Mouse (Mus musculus) midbrain, embryonic 14.5 days (tissue): Measurements from ENCODE around the gene Tardbp. TPM values are rescaled to one million over a fixed set of nuclear protein-coding genes. Genes with fewer than 3 reads are reported as not detected.

Source experiments
- ATAC-seq: fragments of 200-750 bp; cut with Nextera tagmentation; 2 replicates; pipeline ENCODE4 v1.8.0; 2017; ENCODE audit warnings: moderate number of reproducible peaks, moderate library complexity; ENCODE audit not compliant: low FRiP score, low TSS enrichment
- DNase-seq: peaks from one replicate; pipeline ENCODE4 v3.0.0-alpha.2; 2015
- H3K27ac ChIP-seq: fragments of 300-500 bp; sonication (generic); replicated peaks from 2 replicates; pipeline ENCODE4 v1.5.1; 2014; ENCODE audit warnings: mild to moderate bottlenecking, low read depth, low read length, moderate library complexity
- H3K27me3 ChIP-seq: fragments of 300-500 bp; sonication (generic); 2 replicates; pipeline ENCODE4 v1.6.1; 2014; ENCODE audit warnings: low read length, control low read depth, mixed read lengths; ENCODE audit not compliant: control insufficient read depth, insufficient read depth
- H3K36me3 ChIP-seq: fragments of 300-500 bp; sonication (generic); 2 replicates; pipeline ENCODE4 v1.6.1; 2014; ENCODE audit warnings: low read length, control low read depth; ENCODE audit not compliant: control insufficient read depth, insufficient read depth
- H3K4me1 ChIP-seq: fragments of 300-500 bp; sonication (generic); 2 replicates; pipeline ENCODE4 v1.6.1; 2014; ENCODE audit warnings: mild to moderate bottlenecking, antibody characterized with exemption, low read length, control low read depth; ENCODE audit not compliant: control insufficient read depth, insufficient read depth
- H3K4me2 ChIP-seq: fragments of 300-500 bp; sonication (generic); 2 replicates; pipeline ENCODE4 v1.6.1; 2014; ENCODE audit warnings: mild to moderate bottlenecking, low read length, moderate library complexity
- H3K4me3 ChIP-seq: fragments of 300-500 bp; sonication (generic); replicated peaks from 2 replicates; pipeline ENCODE4 v1.5.1; 2014; ENCODE audit warnings: low read depth, low read length
- H3K9ac ChIP-seq: fragments of 300-500 bp; sonication (generic); replicated peaks from 2 replicates; pipeline ENCODE4 v1.6.1; 2014; ENCODE audit warnings: mild to moderate bottlenecking, low read length, moderate library complexity
- H3K9me3 ChIP-seq: fragments of 300-500 bp; sonication (generic); 2 replicates; pipeline ENCODE4 v1.6.1; 2016; ENCODE audit warnings: low read length, control low read depth, mixed read lengths; ENCODE audit not compliant: control insufficient read depth
- whole genome bisulfite sequencing: fragments of 180-500 bp; shearing (Covaris S2); extraction: QIAGEN DNeasy Blood & Tissue Kit; methylation state at CpG from one replicate; pipeline ENCODE4 v1.1.7; 2014; 5-methylcytosine and 5-hydroxymethylcytosine counted together
- polyA plus RNA-seq: library from polyadenylated mRNA; unstranded; fragments of >200 nt; fragmentation: Nextera tagmentation; extraction: Ambion mirVana; gene quantifications from 2 replicates; pipeline ENCODE4 v1.2.1, GENCODE M21; 2014

Tardbp gene
- polyA plus RNA-seq, 1 experiment from 2014 or later: 106 TPM

DNA sequence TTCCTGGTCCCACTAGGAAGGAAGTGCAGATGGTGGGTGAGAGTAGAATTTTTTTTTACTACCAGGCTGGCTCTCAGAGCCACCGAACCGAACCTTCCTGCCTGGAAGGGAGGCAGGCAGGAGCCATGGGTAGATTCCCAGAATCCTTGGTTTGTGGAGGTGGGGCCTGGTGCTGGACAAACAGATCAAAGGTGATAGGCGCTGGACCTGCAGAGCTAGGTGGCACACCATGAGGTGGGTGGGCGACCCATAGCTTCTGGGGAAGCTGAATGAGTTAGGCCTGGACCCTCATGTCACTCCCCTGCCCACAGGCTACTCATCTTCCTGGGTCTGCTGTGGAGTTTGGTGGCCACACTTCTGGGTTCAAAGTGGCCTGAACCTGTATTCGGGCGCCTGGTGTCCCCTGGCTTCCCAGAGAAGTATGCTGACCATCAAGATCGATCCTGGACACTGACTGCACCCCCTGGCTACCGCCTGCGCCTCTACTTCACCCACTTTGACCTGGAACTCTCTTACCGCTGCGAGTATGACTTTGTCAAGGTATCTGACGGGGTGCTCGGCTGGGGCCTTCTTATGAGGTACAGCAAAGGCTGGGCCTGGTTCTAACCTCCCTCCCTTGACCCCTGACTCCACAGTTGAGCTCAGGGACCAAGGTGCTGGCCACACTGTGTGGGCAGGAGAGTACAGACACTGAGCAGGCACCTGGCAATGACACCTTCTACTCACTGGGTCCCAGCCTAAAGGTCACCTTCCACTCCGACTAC is 24.3 kb downstream of the Tardbp start, which contains the start of gene Masp2:
TSS of gene Masp2 (plus strand) at position 198 of the 764 bp plus-strand sequence.
- Histone ChIP-seq H3K9me3 (no peaks in the 10 kb centered on the region), H3K36me3 (peaks cover 8% of the 10 kb centered on the region; the same call in 1 of the 2 replicates), H3K4me1 (no peaks in the 10 kb centered on the region), H3K4me2 (no peak within 1 kb of the TSS), H3K27ac (no peak within 1 kb of the TSS), H3K9ac (no peak within 1 kb of the TSS), H3K4me3 (no peak within 1 kb of the TSS), H3K27me3 (no peaks in the 10 kb centered on the region)
- ATAC-seq (no peak), DNase-seq (no peak)
- 91% methylated on average over 14 of the region's 14 CpGs for WGBS

DNA sequence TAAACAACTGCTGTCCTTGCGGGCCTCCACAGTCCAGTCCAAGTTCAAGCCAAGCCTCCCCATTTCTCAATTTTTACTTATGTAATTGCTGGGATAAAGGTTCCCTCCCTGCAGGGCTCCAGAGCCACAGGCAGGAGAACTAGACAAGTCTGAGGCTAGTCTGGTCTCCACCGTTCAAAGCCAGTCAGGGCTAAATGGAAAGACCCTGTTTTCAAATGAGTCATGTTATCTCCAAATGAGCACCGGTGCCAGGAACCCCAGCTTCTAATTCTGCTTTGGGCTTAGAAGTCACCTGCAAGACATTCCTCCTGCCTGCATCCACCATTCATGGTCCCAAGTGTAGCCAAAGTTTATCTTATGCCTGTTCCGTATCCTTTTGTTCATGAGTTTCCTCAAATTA is 24.9 kb downstream of the Tardbp start:
- no peaks in the 10 kb centered on the region for H3K9me3 ChIP-seq
- H3K4me2 ChIP-seq: no peak overlapping the region
- no peak overlapping the region for H3K9ac ChIP-seq
- no peak for ATAC-seq
- peaks cover 10% of the 10 kb centered on the region; the same call in 1 of the 2 replicates for H3K36me3 ChIP-seq
- no peak for DNase-seq
- 88% methylated on average over 4 of the region's 4 CpGs for WGBS
- no peak overlapping the region for H3K27ac ChIP-seq
- no peak overlapping the region for H3K4me3 ChIP-seq
- H3K27me3 ChIP-seq: no peaks in the 10 kb centered on the region
- no peaks in the 10 kb centered on the region for H3K4me1 ChIP-seq

DNA sequence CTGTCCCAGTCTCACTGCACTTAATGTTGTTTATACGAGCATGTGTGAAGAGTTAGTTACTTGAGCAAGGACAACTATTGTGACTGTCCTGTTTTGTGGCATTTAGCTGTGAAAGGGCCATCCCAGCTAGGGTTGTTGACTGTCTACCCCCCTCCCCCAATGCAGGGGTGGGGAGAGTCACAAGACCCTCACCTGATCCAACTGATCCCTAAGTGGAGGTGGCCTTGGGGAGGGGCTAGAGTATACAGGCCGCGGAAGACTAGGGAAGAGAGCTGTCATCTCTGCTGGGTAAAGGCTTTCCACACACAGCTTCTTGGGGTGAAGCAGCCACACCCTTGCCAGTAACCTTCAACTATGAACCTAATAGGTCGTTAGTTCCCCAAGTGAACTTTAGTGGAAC is 26.5 kb downstream of the Tardbp start:
- no peak for ATAC-seq
- WGBS: 88% methylated on average over 4 of the region's 4 CpGs
- H3K4me1 ChIP-seq: no peaks in the 10 kb centered on the region
- H3K9ac ChIP-seq: no peak overlapping the region
- DNase-seq: no peak
- no peak overlapping the region for H3K27ac ChIP-seq
- no peaks in the 10 kb centered on the region for H3K27me3 ChIP-seq
- no peak overlapping the region for H3K4me3 ChIP-seq
- no peaks in the 10 kb centered on the region for H3K9me3 ChIP-seq
- no peak overlapping the region for H3K4me2 ChIP-seq
- H3K36me3 ChIP-seq: peaks cover 25% of the 10 kb centered on the region

DNA sequence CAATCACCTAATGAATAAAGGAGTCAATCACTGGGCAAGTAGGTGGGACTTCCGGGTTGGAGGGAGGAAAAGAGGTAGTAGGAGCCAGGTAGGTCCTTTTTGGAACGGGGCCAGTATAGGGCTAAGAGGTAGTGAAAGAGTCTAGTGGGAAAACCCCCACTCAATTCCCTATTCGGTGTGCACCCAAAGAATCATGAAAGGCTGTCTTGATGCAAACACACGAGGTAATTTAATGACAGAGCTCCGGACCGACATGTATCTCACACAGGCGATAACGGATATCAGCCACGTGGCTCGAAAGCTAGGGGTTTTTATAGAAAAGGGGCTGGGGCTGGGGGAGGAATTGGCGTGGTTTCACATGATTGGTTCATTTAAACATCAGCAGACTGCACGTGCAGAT is 28.0 kb downstream of the Tardbp start:
- Histone ChIP-seq H3K4me2 (no peak overlapping the region), H3K4me3 (no peak overlapping the region), H3K9ac (no peak overlapping the region), H3K27ac (no peak overlapping the region), H3K27me3 (no peaks in the 10 kb centered on the region), H3K4me1 (no peaks in the 10 kb centered on the region), H3K9me3 (no peaks in the 10 kb centered on the region), H3K36me3 (peaks cover 40% of the 10 kb centered on the region)
- ATAC-seq: no peak
- 93% methylated on average over 12 of the region's 12 CpGs for WGBS
- no peak for DNase-seq

DNA sequence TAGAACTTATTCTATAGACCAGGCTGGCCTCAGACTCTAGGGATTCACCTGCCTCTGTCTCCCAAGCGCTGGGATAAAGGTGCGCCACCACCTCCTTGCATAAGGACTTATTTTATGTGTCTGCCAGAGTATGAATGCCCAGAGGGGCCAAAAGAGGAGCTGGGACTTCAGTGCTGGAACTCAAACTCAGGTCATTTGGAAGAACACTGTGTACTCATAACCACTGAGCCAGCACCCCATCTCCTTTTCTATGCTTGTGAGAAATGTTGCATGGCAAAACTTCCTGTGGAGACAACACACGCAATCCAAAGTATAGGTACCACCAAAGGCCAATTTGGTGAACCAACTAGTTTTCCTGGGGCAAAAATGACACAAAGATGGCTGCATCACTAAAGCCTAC is 30.1 kb downstream of the Tardbp start:
- no peak overlapping the region for H3K4me2 ChIP-seq
- no peak for DNase-seq
- no peaks in the 10 kb centered on the region for H3K27me3 ChIP-seq
- ATAC-seq: no peak
- peaks cover 7% of the 10 kb centered on the region; the same call in 1 of the 2 replicates for H3K4me1 ChIP-seq
- WGBS: 96% methylated on average over 3 of the region's 3 CpGs
- no peak overlapping the region for H3K9ac ChIP-seq
- no peak overlapping the region for H3K4me3 ChIP-seq
- no peaks in the 10 kb centered on the region for H3K9me3 ChIP-seq
- H3K27ac ChIP-seq: no peak overlapping the region
- peaks cover 46% of the 10 kb centered on the region for H3K36me3 ChIP-seq

DNA sequence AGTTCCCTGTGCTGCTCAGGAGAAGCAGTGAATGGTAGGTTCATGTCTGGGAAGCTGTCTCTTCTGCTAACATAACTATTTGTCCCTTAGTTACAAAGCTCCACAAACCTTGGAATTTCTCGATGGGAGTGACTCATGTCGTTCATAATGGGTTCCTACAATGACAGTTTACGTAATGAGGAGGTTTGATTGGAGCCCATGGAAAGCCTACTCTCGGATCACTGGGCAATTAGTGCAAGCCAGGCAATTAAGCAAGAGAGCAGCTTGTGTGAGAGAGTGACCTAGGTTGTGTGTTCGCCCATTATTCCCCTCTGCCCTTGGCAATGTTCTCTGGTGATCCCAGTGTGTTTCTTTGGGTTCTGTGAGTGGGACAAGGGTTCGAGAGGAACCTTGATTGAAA is 30.9 kb downstream of the Tardbp start:
- Histone ChIP-seq H3K9ac (no peak overlapping the region), H3K4me2 (no peak overlapping the region), H3K36me3 (peaks cover 46% of the 10 kb centered on the region), H3K27me3 (no peaks in the 10 kb centered on the region), H3K4me1 (peaks cover 7% of the 10 kb centered on the region; the same call in 1 of the 2 replicates), H3K27ac (no peak overlapping the region), H3K4me3 (no peak overlapping the region), H3K9me3 (no peaks in the 10 kb centered on the region)
- no peak for DNase-seq
- no peak for ATAC-seq
- WGBS: 88% methylated on average over 6 of the region's 6 CpGs

DNA sequence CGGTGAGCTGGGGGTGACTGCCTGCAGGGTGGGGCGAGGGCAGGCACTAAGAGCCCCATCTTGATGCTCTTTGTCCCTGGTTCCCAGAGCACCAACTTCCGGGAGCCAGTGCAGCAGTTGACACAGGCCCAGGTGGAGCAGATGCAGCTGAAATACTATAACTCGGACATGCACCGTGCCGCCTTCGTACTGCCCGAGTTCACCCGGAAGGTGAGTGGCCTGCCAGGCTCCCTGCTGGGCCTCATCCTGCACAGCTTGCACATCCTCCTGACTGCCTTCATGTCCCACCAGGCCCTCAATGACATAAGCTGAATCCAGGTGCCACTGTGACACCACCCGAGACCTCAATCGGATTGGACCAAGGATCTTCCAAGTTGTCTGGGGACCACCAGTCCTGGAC is 32.8 kb downstream of the Tardbp start:
- ATAC-seq (no peak), DNase-seq (no peak)
- no peak overlapping the region for H3K4me2 ChIP-seq
- no peak overlapping the region for H3K27ac ChIP-seq
- peaks cover 46% of the 10 kb centered on the region for H3K36me3 ChIP-seq
- no peak overlapping the region for H3K9ac ChIP-seq
- no peak overlapping the region for H3K4me3 ChIP-seq
- WGBS: 96% methylated on average over 11 of the region's 11 CpGs
- no peaks in the 10 kb centered on the region for H3K27me3 ChIP-seq
- H3K4me1 ChIP-seq: peaks cover 7% of the 10 kb centered on the region; the same call in 1 of the 2 replicates
- no peaks in the 10 kb centered on the region for H3K9me3 ChIP-seq

DNA sequence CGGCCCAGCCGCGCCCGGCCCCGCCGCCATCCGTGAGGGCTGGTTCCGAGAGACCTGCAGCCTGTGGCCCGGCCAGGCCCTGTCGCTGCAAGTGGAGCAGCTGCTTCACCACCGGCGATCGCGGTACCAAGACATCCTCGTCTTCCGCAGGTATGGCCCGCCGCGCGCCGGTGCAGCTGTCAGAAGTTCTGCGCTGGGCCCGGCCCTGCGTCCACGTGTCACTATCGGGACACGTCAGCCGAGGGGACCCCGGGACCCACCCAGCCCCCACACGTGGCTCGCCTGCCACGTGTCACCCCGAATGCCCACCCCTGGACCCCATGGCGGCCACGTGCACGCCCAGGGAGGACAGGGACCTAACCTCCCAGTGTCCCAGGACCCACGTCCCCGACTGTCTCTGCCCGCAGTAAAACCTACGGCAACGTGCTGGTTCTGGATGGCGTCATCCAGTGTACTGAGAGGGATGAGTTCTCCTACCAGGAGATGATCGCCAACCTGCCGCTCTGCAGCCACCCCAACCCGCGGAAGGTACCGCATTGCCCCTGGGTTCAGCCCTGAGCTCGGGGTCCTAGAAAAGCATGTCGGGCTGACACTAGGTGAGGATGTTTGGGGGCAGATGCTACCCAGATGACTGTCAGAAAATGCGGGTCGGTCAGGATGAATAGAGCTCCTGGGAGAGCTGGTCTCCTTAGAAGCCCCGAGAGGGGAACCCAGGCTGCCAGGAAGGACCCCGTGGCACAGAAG is 35.0 kb downstream of the Tardbp start:
- peaks cover 35% of the 10 kb centered on the region for H3K36me3 ChIP-seq
- ATAC-seq (peak; percentile 46), DNase-seq (peak; percentile 51)
- under 1% methylated on average over 53 of the region's 53 CpGs for WGBS
- H3K27ac ChIP-seq: 0 out of 2 replicates have a peak overlapping the region, but pooled peaks have one; percentile 73
- peaks cover 7% of the 10 kb centered on the region; the same call in 1 of the 2 replicates for H3K4me1 ChIP-seq
- H3K27me3 ChIP-seq: no peaks in the 10 kb centered on the region
- H3K4me3 ChIP-seq: peak overlapping the region; percentile 88
- no peaks in the 10 kb centered on the region for H3K9me3 ChIP-seq
- H3K4me2 ChIP-seq: peak overlapping the region; percentile 91
- peak overlapping the region; percentile 79 for H3K9ac ChIP-seq
